Mouse (Mus musculus) mouse trophoblast stem cell (cell line): ENCODE data around the gene Treh.

ENCODE experiments used
- in situ Hi-C, 2 experiments: fragments of 300-500 bp; cut with MseI, MboI; formaldehyde crosslinking; loops; 2 replicates in 1 of 2; 3 replicates in 1 of 2; pipeline ENCODE4 v1.15.1; 2025

The Treh gene

GRCm38 (mm10) chr9:44678288-44678871 is 5.3 kb downstream of the Treh start:
- in situ Hi-C loops, result no loop called here

GRCm38 (mm10) chr9:44679565-44679964 is 6.5 kb downstream of the Treh start:
- in situ Hi-C loops, result no loop called here

GRCm38 (mm10) chr9:44683046-44683445 is 10.0 kb downstream of the Treh start:
- in situ Hi-C loops, result no loop called here

- in situ Hi-C loops, result no loop called here
These were observed 12.6 kb downstream of the Treh start for GRCm38 (mm10) chr9:44685346-44686330.

- in situ Hi-C loops, result no loop called here
These were observed 13.6 kb downstream of the Treh start for GRCm38 (mm10) chr9:44686638-44687037.

GRCm38 (mm10) chr9:44688013-44688412 is 15.0 kb downstream of the Treh start:
- in situ Hi-C loops, result no loop called here

- in situ Hi-C loops, result no loop called here
These were observed 17.6 kb downstream of the Treh start for GRCm38 (mm10) chr9:44690641-44691040.

- in situ Hi-C loops, result no loop called here
These were observed 18.9 kb downstream of the Treh start for GRCm38 (mm10) chr9:44691671-44692520.

GRCm38 (mm10) chr9:44693071-44693470 is 20.0 kb downstream of the Treh start:
- in situ Hi-C loops, result no loop called here

- in situ Hi-C loops, result no loop called here
These were observed 24.8 kb downstream of the Treh start for GRCm38 (mm10) chr9:44697866-44698265.

- in situ Hi-C loops, result no loop called here
These were observed 26.2 kb downstream of the Treh start for GRCm38 (mm10) chr9:44699196-44699595.

GRCm38 (mm10) chr9:44699730-44700129 is 26.7 kb downstream of the Treh start:
- in situ Hi-C loops, result no loop called here

GRCm38 (mm10) chr9:44707749-44708428 is 34.9 kb downstream of the Treh start:
- in situ Hi-C loops, result no loop called here

- in situ Hi-C loops, result no loop called here
These were observed 35.4 kb downstream of the Treh start for GRCm38 (mm10) chr9:44708429-44708765.

GRCm38 (mm10) chr9:44708925-44709324 is 35.9 kb downstream of the Treh start:
- in situ Hi-C loops, result no loop called here

GRCm38 (mm10) chr9:44709600-44709999 is 36.6 kb downstream of the Treh start:
- in situ Hi-C loops, result no loop called here

GRCm38 (mm10) chr9:44710213-44710612 is 37.2 kb downstream of the Treh start:
- in situ Hi-C loops, result no loop called here

GRCm38 (mm10) chr9:44711602-44712001 is 38.6 kb downstream of the Treh start:
- in situ Hi-C loops, result no loop called here

GRCm38 (mm10) chr9:44713080-44713479 is 40.0 kb downstream of the Treh start:
- in situ Hi-C loops, result no loop called here

- in situ Hi-C loops, result no loop called here
These were observed 40.5 kb downstream of the Treh start for GRCm38 (mm10) chr9:44713574-44713973.

GRCm38 (mm10) chr9:44715109-44715508 is 42.1 kb downstream of the Treh start:
- in situ Hi-C loops, result no loop called here
